Mouse (Mus musculus): Measurements from ENCODE around the gene Nccrp1. TPM values are rescaled to one million over a fixed set of nuclear protein-coding genes. Genes with fewer than 3 reads are reported as not detected.
A peak's percentile ranks its signal among the peaks of the same experiment; 100 is the strongest.

The Nccrp1 gene
- polyA plus RNA-seq, 1 experiment from 2014 or later = not detected

DNA sequence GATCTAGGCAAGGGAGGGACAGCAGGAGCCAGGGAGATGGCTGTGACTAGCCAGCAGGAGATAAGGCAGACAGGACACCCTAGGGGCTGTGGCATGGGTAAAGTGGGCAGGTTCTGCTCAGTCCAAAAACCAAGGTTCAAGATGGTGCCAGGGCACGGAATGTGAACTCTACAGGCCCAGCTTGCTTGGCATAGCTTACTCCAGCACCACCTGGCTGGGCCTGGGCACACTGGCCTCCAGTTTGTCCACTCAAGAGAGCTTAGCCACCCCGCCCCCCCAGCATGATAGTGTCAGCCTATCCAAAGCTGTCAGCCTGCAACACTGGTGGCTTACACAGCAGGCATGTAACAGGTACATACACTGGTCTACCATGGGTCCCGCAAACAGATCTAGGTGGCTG, 26.2 kb upstream of the Nccrp1 start:
- Histone ChIP-seq H3K36me3 (ENCODE audit: control insufficient read depth, insufficient read depth, low read length) (peaks cover 10% of the 10 kb centered on the region), H3K27ac (ENCODE audit: low read depth, low read length) (no peak overlapping the region), H3K4me1 (ENCODE audit: control insufficient read depth, insufficient read depth, low read length) (no peaks in the 10 kb centered on the region; the same call in 1 of the 2 replicates), H3K4me3 (ENCODE audit: low read depth, low read length) (no peak overlapping the region), H3K9me3 (replicated peaks; ENCODE audit: control insufficient read depth, low read length) (no peaks in the 10 kb centered on the region), H3K9ac (ENCODE audit: low read length) (no peak overlapping the region), H3K4me2 (ENCODE audit: low read length) (no peak overlapping the region), H3K27me3 (replicated peaks; ENCODE audit: control insufficient read depth, insufficient read depth, low read length) (no peaks in the 10 kb centered on the region)
- DNase-seq (ENCODE audit: low spot score) = no peak
- 92% methylated on average over 3 of the region's 3 CpGs for WGBS
- no peak for ATAC-seq

DNA sequence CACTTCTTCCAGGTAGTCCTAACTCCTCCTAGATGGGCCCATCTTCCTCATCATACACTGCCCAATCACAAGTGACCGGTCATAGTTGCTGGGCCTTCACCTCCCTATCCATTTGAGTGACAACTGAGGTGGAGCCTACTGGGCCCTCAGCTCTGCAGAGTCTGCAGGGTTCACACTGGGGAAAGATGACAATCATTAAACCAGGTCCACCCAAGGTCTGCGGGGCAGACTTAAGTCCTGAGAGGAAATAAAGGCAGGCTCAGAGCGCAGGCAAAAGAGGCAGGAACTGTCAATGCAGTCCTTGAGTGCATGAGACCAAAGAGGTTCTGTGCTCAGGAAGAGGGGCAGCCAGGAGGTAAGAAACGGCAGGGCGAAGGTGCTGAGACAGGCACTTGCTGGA, 25.6 kb upstream of the Nccrp1 start:
- no peak overlapping the region for H3K4me3 ChIP-seq (ENCODE audit: low read depth, low read length)
- H3K27ac ChIP-seq (ENCODE audit: low read depth, low read length) = no peak overlapping the region
- H3K9me3 ChIP-seq (replicated peaks; ENCODE audit: control insufficient read depth, low read length) = no peaks in the 10 kb centered on the region
- H3K9ac ChIP-seq (ENCODE audit: low read length) = no peak overlapping the region
- H3K36me3 ChIP-seq (ENCODE audit: control insufficient read depth, insufficient read depth, low read length) = peaks cover 14% of the 10 kb centered on the region
- ATAC-seq = no peak
- H3K27me3 ChIP-seq (replicated peaks; ENCODE audit: control insufficient read depth, insufficient read depth, low read length) = no peaks in the 10 kb centered on the region
- no peak for DNase-seq (ENCODE audit: low spot score)
- 93% methylated on average over 5 of the region's 5 CpGs for WGBS
- no peaks in the 10 kb centered on the region; the same call in 1 of the 2 replicates for H3K4me1 ChIP-seq (ENCODE audit: control insufficient read depth, insufficient read depth, low read length)
- no peak overlapping the region for H3K4me2 ChIP-seq (ENCODE audit: low read length)

DNA sequence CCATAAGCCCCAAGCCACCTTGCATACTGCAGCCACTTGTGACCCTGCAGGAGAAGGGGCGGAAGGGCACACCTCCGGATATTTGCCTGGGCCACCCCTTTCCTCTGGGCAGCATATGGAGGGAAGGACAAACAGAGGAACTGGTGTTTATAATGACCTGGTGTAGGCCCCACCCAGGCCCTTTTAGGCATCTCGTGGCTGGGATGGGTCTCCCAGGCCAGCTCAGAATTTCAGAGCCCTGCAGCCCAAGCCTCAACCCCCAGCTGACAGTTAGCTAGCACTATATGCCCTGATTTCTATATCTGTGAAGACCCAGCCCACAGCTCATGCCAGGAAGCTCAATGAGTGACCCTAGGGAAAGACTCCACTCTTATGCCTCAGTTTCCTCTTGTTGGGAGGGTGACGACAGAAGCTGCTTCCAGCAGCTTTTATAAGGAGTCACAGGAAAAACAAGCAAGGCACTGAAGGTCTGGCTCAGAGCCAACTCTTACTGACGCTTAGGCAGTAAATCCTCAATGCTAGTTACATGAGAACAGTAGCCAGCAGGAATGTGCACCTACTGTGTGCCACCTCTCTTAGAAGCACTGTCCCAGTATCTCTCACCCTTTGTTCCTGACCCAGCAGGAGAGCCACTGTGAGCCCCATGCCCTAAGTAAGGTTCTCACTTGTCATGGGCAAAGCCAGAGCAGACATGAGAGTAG, 24.1 kb upstream of the Nccrp1 start:
- DNase-seq (ENCODE audit: low spot score) (peak; percentile 64), ATAC-seq (no peak)
- H3K27me3 ChIP-seq (replicated peaks; ENCODE audit: control insufficient read depth, insufficient read depth, low read length) = no peaks in the 10 kb centered on the region
- no peak overlapping the region for H3K9ac ChIP-seq (ENCODE audit: low read length)
- H3K36me3 ChIP-seq (ENCODE audit: control insufficient read depth, insufficient read depth, low read length) = peaks cover 29% of the 10 kb centered on the region
- no peaks in the 10 kb centered on the region for H3K4me1 ChIP-seq (ENCODE audit: control insufficient read depth, insufficient read depth, low read length)
- no peaks in the 10 kb centered on the region for H3K9me3 ChIP-seq (replicated peaks; ENCODE audit: control insufficient read depth, low read length)
- 44% methylated on average over 5 of the region's 5 CpGs for WGBS
- H3K27ac ChIP-seq (ENCODE audit: low read depth, low read length) = no peak overlapping the region
- H3K4me3 ChIP-seq (ENCODE audit: low read depth, low read length) = no peak overlapping the region
- H3K4me2 ChIP-seq (ENCODE audit: low read length) = no peak overlapping the region

DNA sequence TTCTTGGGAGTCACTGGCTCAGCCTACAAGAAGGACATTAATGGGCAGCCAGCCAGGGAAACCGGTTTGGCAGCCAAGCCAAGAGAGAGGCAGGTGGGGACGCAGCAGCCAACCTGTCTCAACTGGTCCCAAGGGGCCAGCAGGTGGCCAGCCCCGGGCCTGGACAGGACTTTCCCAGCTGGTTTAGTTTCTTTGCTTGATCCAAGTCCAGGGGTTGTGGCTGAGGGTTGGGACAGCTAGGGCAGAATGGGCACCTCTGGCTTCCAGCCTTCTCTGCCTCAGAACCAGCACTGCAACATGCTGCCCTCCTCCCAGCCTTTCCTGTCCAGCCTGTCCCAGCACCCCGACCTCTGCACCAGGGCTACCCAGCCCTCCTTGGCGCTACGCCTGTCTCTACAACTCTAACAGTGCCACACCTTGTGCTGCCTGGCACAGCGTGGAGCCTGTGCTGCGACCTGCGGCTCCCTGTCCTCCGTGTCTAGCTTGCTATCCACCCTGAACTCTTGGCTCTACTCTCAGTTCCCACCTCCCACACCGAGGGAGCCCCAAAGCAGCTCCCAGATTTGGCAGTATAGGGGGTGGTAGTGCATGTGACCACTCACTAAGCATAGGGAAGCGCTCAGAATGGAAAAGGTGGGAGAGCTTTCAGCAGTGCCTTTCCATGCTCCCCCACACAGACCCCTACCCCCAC, 23.4 kb upstream of the Nccrp1 start:
- no peak overlapping the region; the same call in 1 of the 2 replicates for H3K27ac ChIP-seq (ENCODE audit: low read depth, low read length)
- H3K4me2 ChIP-seq (ENCODE audit: low read length) = no peak overlapping the region
- H3K9me3 ChIP-seq (replicated peaks; ENCODE audit: control insufficient read depth, low read length) = no peaks in the 10 kb centered on the region
- 70% methylated on average over 12 of the region's 12 CpGs for WGBS
- H3K9ac ChIP-seq (ENCODE audit: low read length) = no peak overlapping the region
- H3K4me3 ChIP-seq (ENCODE audit: low read depth, low read length) = no peak overlapping the region
- DNase-seq (ENCODE audit: low spot score) (no peak), ATAC-seq (no peak)
- H3K36me3 ChIP-seq (ENCODE audit: control insufficient read depth, insufficient read depth, low read length) = peaks cover 36% of the 10 kb centered on the region
- no peaks in the 10 kb centered on the region for H3K4me1 ChIP-seq (ENCODE audit: control insufficient read depth, insufficient read depth, low read length)
- H3K27me3 ChIP-seq (replicated peaks; ENCODE audit: control insufficient read depth, insufficient read depth, low read length) = no peaks in the 10 kb centered on the region

DNA sequence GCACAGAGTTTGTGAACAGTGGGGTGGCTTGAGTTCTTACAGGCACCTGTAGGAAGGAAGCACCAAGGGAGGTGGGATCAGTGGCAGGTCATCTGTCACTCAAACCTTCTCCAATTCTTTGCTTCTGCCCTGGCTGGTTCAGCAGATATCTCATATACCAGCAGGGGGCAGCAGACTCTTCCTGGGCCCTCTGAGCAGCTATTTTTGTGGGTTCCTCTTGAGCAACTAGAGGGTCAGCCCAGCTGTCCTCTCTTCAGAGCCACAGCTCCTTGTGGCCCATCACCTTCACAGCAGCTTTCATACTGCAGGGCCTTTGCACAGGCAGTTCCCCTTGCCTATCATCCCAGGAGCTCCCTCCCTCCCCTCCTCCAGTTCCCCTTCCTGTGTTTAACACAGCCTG, 21.2 kb upstream of the Nccrp1 start:
- Histone ChIP-seq H3K4me2 (ENCODE audit: low read length) (no peak overlapping the region), H3K9me3 (replicated peaks; ENCODE audit: control insufficient read depth, low read length) (no peaks in the 10 kb centered on the region), H3K27ac (ENCODE audit: low read depth, low read length) (no peak overlapping the region), H3K4me1 (ENCODE audit: control insufficient read depth, insufficient read depth, low read length) (no peaks in the 10 kb centered on the region), H3K36me3 (ENCODE audit: control insufficient read depth, insufficient read depth, low read length) (peaks cover 58% of the 10 kb centered on the region), H3K9ac (ENCODE audit: low read length) (no peak overlapping the region), H3K4me3 (ENCODE audit: low read depth, low read length) (no peak overlapping the region), H3K27me3 (replicated peaks; ENCODE audit: control insufficient read depth, insufficient read depth, low read length) (no peaks in the 10 kb centered on the region)
- ATAC-seq (peak; percentile 18; the same call in 1 of the 2 replicates), DNase-seq (ENCODE audit: low spot score) (peak; percentile 66)

DNA sequence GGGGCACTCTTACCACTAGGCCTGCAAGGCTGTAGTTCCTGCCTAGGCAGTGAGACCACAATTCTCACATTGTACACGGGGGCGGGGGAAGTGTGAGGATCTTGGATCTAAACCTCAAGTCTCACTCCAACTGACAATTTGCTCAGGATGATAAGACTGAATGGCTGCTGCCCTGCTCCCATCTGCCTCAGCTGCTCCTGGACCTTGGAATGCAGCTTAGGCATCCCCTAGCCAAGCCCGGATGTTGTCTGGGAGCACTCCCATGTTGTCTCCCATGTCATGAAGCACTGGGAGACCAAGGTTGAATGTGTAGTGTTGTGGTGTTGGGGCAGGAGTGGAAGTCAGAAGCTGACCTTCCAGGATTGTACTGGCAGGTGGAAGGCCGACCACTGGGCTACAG, 20.5 kb upstream of the Nccrp1 start:
- 89% methylated on average over 4 of the region's 4 CpGs for WGBS

DNA sequence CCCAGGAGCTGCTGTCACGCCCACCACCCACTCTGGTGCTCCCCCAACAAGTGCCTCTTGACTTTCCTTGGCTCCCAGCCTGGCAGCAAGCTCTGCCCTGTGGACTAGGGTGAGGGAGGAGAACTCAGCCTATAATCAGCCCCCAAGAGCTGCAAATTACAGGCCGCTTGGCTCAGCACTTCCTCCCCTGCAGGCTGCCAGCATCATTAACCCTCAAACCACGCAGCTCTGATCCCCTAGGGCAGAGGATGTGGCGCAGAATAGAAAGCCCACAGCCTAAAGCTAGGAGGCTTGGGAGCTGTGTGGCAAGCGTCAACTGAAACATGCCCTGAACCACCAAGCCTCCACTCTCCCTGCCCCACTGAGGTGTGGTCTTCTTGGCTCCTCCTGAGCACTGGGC, 18.4 kb upstream of the Nccrp1 start:
- no peak for ATAC-seq
- H3K9ac ChIP-seq (ENCODE audit: low read length) = no peak overlapping the region
- H3K9me3 ChIP-seq (replicated peaks; ENCODE audit: control insufficient read depth, low read length) = no peaks in the 10 kb centered on the region
- H3K4me3 ChIP-seq (ENCODE audit: low read depth, low read length) = no peak overlapping the region
- H3K4me1 ChIP-seq (ENCODE audit: control insufficient read depth, insufficient read depth, low read length) = no peaks in the 10 kb centered on the region
- H3K27me3 ChIP-seq (replicated peaks; ENCODE audit: control insufficient read depth, insufficient read depth, low read length) = no peaks in the 10 kb centered on the region
- peaks cover 79% of the 10 kb centered on the region for H3K36me3 ChIP-seq (ENCODE audit: control insufficient read depth, insufficient read depth, low read length)
- H3K4me2 ChIP-seq (ENCODE audit: low read length) = no peak overlapping the region
- H3K27ac ChIP-seq (ENCODE audit: low read depth, low read length) = no peak overlapping the region
- DNase-seq (ENCODE audit: low spot score) = no peak
- 75% methylated on average over 5 of the region's 5 CpGs for WGBS

More for the DNA sequence above, 20.5 kb upstream of the Nccrp1 start:
- Histone ChIP-seq H3K4me2 (ENCODE audit: low read length) (no peak overlapping the region), H3K27me3 (replicated peaks; ENCODE audit: control insufficient read depth, insufficient read depth, low read length) (no peaks in the 10 kb centered on the region), H3K4me1 (ENCODE audit: control insufficient read depth, insufficient read depth, low read length) (no peaks in the 10 kb centered on the region), H3K27ac (ENCODE audit: low read depth, low read length) (no peak overlapping the region), H3K9me3 (replicated peaks; ENCODE audit: control insufficient read depth, low read length) (no peaks in the 10 kb centered on the region), H3K36me3 (ENCODE audit: control insufficient read depth, insufficient read depth, low read length) (peaks cover 64% of the 10 kb centered on the region), H3K9ac (ENCODE audit: low read length) (no peak overlapping the region), H3K4me3 (ENCODE audit: low read depth, low read length) (no peak overlapping the region)
- ATAC-seq (no peak), DNase-seq (ENCODE audit: low spot score) (no peak)

DNA sequence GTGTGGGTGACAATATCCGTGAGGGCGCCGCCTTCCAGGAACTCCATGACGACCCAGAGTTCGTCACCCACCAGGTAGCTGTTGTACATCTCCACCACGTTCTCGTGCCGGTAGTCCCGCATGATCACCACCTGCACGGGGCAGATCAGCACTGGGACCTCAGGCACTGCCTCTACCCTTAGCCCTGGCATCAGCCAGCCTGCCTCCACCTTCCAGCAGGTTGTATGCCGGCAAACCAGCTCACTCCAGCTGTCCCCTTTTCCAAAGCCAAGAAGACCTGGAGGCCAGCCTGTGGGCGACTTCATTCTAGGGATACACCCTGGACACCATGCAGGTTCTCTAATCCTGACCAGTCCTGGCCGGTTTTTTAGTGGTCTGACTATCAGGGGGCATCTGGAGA, 15.9 kb upstream of the Nccrp1 start:
- Histone ChIP-seq H3K4me2 (ENCODE audit: low read length) (no peak overlapping the region), H3K27me3 (replicated peaks; ENCODE audit: control insufficient read depth, insufficient read depth, low read length) (no peaks in the 10 kb centered on the region), H3K4me3 (ENCODE audit: low read depth, low read length) (no peak overlapping the region), H3K9me3 (replicated peaks; ENCODE audit: control insufficient read depth, low read length) (no peaks in the 10 kb centered on the region), H3K27ac (ENCODE audit: low read depth, low read length) (no peak overlapping the region), H3K4me1 (ENCODE audit: control insufficient read depth, insufficient read depth, low read length) (no peaks in the 10 kb centered on the region), H3K9ac (ENCODE audit: low read length) (no peak overlapping the region), H3K36me3 (ENCODE audit: control insufficient read depth, insufficient read depth, low read length) (peaks cover 86% of the 10 kb centered on the region)
- DNase-seq (ENCODE audit: low spot score) (no peak), ATAC-seq (no peak)
- 92% methylated on average over 13 of the region's 13 CpGs for WGBS

DNA sequence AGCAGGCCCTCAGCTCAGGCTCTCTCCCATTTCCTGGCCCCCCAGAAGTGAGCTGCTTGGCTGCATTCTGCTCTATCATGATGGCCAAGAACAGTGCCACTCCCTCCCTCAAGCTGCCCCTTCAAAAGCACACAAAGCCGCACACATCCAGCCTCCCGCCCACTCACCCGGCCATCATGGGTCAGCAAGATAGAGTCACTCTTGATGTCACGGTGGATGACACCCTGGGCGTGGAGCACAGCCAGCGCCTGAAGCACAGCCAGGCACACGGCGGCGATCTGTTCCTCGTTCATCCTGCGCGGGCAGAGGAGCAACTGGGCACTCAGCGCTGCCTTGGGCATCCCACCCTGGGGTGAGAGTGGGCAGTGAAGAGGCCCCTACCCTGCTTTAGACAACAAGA, 15.3 kb upstream of the Nccrp1 start:
- Histone ChIP-seq H3K4me2 (ENCODE audit: low read length) (no peak overlapping the region), H3K4me3 (ENCODE audit: low read depth, low read length) (no peak overlapping the region), H3K27me3 (replicated peaks; ENCODE audit: control insufficient read depth, insufficient read depth, low read length) (no peaks in the 10 kb centered on the region), H3K27ac (ENCODE audit: low read depth, low read length) (no peak overlapping the region), H3K9me3 (replicated peaks; ENCODE audit: control insufficient read depth, low read length) (no peaks in the 10 kb centered on the region), H3K4me1 (ENCODE audit: control insufficient read depth, insufficient read depth, low read length) (no peaks in the 10 kb centered on the region), H3K36me3 (ENCODE audit: control insufficient read depth, insufficient read depth, low read length) (peaks cover 80% of the 10 kb centered on the region), H3K9ac (ENCODE audit: low read length) (no peak overlapping the region)
- ATAC-seq = no peak
- 92% methylated on average over 13 of the region's 13 CpGs for WGBS
- no peak for DNase-seq (ENCODE audit: low spot score)
